Mouse (Mus musculus): ENCODE results near the gene Tmed9. TPM values are rescaled to one million over a fixed set of nuclear protein-coding genes. Genes with fewer than 3 reads are reported as not detected.
"Not testable (repeated sequence)": the region's sequence is repeated elsewhere in the genome, so short reads cannot be mapped to it uniquely, and the experiment has no call there.

Tmed9 gene
- total RNA-seq, 2 experiments from 2014 or later, result 117 to 123 TPM

DNA sequence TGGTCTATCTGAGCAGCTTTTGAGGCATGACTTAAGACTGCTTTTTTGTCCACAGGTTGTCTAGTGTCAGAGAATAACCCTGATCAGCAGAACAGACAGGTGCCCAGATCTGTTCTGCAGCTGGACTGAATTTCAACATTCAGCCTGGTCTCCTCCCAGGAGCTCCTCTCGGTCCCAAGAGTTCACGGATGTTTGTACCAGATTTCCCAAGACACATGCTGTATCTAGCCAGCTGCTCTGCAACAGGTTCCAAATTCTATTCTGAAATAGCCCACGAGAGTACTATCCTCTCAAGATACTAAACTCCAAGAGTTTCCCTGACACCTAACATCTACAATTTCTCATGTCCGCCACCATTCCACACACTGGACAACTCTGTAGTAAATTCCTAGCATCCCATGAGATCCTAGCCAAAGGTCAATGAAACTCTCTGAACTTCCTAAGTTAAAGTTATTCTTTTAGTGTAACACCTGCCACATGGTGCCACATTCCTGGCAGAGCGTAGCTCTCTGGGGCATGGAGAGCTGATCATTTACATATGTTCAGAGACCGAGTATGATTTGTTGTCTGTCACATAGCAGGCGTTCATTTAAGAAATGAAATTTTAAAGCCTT is 10.2 kb upstream of the Tmed9 start:
- intact Hi-C loops (cut with DNase I), result no loop called here
- no peak for DNase-seq (ENCODE audit: low spot score in 2 of 2)

DNA sequence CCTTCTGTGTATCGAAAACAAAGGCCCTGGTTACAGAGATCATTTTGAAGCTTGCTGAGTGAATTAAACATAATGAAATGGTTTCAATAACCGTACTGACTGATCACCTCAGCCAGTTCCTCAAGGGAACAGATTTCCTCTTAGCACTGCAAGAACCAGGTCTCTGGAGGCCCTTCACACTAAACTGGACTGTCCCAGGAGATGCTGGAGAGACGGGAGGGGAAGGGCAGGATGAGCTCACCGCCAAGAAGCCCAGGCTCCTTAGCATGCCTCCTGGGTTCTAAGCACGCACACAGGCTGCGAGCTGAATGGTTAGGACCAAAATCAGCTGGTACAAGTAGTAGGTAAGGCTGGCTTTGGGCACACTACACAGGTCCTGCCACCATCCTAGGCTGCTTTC is 6.5 kb upstream of the Tmed9 start:
- intact Hi-C loops (cut with DNase I), result no loop called here
- no peak for DNase-seq (ENCODE audit: low spot score in 2 of 2)

DNA sequence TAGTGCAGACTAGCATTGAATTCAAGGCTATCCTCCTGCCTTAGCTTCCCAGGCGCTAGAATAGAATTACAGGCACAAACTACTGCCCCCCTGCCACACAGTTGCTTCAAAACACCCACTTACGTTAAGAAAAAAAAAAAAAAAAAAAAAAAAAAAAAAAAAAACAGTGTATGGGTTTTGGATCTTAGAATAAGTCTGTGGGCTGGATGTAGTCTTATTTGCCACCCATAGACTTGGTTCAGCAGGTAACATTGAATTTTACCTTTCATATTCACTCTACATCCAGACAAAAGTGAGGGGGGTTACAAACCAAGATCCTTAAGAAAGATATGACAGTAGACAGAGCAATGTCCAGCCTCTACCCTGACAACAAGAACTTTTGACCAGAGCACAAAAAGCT is 5.6 kb upstream of the Tmed9 start:
- intact Hi-C loops (cut with DNase I), result no loop called here
- no peak for DNase-seq (ENCODE audit: low spot score in 2 of 2)

DNA sequence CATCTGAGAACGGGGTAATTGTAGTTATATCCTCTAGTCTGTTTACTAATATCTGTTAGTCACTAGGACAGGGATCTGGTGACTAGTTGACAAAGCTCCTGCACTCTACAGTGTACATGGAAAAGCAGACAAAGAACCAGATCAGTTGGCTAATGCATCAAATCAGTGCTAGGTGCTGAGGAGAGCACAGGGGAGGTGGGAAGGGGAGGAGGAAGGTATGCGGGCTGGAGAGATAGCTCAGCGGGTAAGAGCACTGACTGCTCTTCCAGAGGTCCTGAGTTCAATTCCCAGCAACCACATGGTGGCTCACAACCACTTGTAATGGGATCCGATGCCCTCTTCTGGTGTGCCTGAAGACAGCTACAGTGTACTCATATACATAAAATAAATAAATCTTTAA is 5.0 kb upstream of the Tmed9 start:
- intact Hi-C loops (cut with DNase I); DNase-seq (ENCODE audit: low spot score in 2 of 2): not testable (repeated sequence)

DNA sequence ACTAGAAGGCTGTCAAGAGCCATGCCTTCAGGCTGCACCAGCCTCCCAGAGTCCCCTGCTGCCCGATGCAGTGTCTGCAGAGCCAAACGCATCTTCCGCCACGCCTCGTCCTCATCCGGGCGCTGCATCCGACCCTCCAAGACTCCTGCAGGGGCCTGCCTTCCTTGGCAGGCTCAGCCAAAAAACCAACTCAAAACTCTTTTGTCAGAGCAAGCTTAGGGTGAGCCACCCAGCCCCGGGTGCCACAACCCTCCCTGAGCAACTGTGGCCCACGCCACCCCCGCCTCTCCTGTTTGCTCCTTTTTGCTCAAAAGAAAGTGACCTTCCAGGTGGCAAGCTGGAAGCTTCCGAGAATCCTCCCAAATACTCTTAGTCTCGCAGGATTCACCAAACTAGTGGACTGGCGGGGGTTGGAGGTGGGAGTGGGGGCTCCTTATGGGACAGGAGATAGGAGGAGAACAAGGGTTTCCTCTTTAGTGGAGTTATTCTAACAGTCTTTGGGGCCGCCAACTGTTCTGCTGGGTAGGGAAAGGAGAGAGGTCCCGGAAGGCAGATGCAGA is 3.7 kb upstream of the Tmed9 start:
- intact Hi-C loops (cut with DNase I), result no loop called here
- DNase-seq (ENCODE audit: low spot score in 2 of 2), result peak in 1 of 2 experiments; percentile 45

DNA sequence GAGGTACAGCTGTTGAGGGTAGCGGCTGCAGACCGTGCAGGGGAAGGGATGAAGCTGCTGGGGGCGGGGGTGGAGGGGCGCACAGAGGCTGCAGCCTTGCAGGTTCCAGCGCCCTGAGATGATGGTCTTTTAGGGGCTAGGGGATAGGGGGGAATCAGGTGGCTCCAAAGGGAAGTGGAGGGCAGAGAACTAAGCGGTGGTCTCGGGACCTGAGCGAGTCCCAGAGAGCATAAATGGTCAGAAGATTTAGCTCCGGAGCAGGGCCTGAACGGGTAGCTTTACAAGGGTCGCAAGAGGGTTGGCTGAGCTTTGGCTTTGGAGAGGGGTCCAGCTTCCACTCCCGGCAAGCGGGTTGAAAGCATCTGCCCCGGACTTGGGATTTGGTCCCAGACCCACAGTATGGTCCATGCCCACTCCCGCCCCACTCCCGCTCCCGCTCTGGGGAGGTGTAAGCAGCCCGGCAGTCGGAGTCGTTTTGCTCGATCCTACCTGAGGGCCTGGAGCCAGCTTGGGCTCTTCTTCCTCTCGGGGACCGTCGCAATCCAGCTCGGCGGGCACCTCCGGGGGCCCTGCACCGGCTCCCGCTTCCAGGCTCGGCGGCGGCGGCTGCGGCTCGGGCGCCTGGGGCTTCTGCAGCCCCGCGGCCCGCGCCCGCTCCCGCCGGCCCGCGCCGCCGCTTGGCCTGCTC is 3.1 kb upstream of the Tmed9 start:
- intact Hi-C loops (cut with DNase I), result no loop called here
- DNase-seq (ENCODE audit: low spot score in 2 of 2), result peak; percentile 26 to 37

DNA sequence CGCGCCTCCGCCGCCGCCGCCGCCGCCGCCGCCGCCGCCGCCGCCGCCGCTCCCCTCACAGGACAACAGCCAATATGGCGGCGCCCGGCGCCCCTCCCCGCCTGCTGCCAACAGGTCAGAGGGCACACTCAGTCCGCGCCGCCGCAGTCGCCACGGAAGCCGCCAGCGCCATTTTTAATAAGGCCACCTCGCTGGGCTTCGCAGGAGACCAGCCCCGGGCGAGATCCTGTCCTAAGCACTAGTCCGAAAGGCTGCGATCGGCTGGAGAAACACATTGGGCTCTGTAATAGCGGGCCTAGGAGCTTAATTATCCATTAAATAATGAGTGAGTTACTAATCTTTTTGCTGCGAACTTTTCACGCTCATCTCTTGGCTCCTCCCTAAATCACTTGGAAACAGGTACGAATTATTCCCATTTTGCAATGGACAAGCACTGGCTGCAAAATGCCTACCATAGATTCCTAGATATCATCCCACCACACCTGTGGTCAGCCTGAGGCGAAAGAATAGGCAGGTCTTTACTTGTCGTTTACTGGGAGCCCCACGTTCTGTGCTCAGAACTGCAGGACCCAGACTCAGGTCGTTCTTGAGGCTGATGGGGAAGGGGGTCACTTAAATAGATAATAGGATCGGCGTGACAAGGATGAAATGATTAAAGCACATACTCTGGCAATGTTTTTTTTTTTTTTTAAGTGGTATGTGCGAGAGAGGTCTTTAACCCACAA is 2.3 kb upstream of the Tmed9 start, which contains the start of gene Fam193b:
TSS of gene Fam193b (minus strand) at position 94 of the 725 bp plus-strand sequence.
- intact Hi-C loops (cut with DNase I), result no loop called here

DNA sequence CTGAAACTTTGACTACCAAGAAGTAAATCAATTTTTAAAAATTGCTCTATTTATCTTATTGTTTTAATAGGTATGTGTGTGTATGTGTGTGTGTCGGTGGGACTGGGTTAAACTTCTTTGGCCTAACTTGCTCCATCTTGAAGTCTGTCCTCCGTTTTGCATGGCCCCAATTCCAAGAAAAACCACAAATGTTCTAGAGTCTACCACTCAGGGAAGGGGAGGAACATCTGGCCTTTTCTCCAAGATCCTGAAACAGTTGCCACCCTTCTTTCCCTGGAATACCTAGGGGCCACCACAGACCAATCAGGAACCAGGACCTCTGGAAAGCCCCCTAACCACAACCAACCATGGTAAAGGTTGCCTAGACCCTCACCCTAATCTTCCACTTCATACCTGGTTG is 1.6 kb upstream of the Tmed9 start:
- no peak for DNase-seq (ENCODE audit: low spot score in 2 of 2)
- intact Hi-C loops (cut with DNase I), result no loop called here

More for the DNA sequence above, 2.3 kb upstream of the Tmed9 start, which contains the start of gene Fam193b:
- peak; percentile 94 to 95 for DNase-seq (ENCODE audit: low spot score in 2 of 2)

DNA sequence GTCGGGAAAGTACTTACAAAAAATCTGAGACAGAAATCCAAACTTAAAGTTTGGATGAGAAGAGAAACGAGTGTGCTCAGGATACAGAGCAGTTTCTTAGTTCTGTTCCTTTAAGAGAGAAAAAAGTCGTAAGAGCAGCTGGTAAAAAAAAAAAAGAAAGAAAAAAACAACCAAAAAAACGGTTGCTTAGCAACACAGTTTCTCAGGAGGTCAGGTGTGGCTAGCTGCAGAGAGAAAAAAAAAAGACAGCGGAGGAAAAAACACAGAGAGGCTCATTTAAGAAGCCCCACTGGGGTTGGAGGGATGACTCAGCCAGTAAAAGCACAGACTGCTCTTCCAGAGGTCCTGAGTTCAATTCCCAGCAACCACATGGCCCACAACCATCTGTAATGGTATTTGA is 789 bp downstream of the Tmed9 start:
- peak in 1 of 2 experiments; percentile 45 for DNase-seq (ENCODE audit: low spot score in 2 of 2)
- intact Hi-C loops (cut with DNase I), result no loop called here

DNA sequence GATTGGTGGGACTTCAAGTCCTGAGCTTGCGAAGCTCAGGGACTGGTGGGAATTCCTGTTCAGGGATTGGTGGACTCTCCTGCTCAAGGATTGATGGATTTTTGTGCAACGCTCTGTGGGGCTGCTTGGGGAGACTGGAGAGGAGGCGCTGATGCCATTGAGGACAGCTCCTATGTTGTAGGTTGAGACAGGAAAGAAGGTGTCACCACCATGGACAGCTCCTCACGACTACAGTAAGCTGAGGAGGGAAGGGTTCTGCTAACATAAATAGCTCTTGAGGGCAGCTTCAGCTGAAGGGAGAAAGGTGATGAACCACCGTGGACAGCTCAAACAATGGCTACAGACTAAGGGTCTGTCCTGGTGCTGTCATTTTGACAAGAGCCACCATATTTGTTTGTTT is 2.4 kb downstream of the Tmed9 start:
- intact Hi-C loops (cut with DNase I), result no loop called here

DNA sequence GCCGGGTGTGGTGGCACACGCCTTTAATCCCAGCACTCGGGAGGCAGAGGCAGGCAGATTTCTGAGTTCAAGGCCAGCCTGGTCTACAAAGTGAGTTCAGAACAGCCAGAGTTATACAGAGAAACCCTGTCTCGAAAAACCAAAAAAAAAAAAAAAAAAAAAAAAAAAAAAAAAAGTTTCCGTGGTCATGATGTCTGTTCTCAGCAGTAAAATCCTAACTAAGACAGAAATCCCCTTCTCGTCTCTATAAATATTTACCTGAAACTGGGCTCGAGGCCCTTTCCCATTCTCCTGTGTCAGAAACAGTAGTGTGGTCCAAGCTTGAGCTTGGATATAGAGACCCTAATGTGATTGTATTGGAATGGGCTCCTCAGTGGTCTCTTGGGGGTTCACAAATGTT is 3.3 kb downstream of the Tmed9 start:
- DNase-seq (ENCODE audit: low spot score in 2 of 2); intact Hi-C loops (cut with DNase I): not testable (repeated sequence)

More for the DNA sequence above, 2.4 kb downstream of the Tmed9 start:
- DNase-seq (ENCODE audit: low spot score in 2 of 2), result no peak

DNA sequence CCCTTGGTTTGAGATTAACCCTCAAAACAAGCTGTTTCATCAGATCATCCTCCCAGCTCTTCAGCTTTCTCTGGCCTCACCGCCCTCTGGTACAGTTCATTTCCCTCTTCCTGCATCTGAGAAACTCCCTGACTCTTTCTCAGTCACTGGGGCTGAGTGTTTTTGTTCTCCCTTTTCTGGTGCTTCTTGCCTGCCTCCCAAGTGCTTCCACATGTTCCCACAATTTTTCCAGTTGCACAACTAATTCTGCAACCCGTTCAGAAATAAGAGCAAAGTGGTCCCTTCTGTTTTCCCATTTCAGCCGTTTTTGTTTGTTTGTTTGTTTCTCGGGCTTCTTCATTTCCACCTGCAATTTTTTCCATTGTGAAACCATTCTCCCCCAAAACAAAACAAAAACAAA is 4.6 kb downstream of the Tmed9 start:
- no peak for DNase-seq (ENCODE audit: low spot score in 2 of 2)
- intact Hi-C loops (cut with DNase I), result no loop called here

DNA sequence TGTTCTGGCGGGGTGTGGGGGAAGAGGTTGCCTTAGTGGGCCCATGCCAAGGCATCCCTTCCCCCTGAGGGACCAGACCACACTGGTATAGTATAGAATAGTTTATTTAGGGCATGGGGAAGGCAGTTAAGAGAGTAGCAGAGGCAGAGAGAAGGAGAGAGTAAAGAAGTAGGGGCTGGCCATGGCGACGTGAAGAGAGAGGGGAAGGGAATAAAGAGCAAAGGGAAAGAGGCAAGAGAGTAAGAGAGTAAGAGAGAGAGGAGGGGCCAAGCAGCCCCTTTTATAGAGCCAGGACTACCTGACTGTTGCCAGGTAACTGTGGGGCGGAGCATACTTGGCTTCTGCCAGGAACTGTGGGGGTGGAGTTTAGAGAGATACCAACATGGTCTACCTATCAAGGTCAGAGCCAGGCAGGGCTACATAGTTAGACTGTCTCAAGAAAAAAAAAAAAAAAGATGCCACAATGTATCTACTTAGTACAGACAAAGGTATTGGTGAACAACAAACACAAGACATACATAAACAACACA is 18.5 kb downstream of the Tmed9 start:
- intact Hi-C loops (cut with DNase I), result no loop called here
- no peak for DNase-seq (ENCODE audit: low spot score in 2 of 2)

DNA sequence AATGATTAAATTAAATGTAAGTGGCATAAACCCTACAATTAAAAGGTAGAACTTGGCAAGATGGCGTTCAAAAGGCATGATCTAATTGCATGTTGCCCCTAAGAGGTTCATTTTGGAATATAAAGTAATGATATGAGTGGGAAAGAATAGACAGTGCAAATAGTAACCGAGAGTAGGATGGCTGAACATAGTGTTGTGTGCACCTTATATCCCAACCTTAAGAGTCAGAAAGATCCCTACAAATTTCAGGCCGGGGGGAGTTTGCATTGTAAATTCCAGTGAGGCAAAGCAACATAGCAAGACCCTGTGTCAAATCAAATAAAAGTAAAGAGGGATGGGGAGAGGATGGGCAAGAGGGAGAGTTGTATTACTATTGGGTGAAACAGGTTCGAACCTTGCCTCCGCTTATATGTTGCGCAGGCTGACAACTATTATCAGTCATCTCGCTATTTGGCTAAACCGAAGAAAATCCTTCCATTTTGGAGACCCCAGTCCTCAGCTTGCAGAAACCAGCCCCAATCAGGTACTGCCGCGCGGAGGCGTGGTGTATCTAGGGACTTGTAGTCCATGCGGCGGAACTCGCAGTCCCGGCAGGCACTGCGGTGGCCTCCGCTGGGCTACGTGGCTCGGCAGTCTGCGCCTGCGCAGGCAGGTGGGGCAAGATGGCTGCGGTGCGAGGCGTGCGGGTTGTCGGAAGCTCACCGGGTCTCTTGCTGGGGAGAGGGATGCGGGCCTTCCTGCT is 19.2 kb downstream of the Tmed9 start:
- intact Hi-C loops (cut with DNase I), result no loop called here

DNA sequence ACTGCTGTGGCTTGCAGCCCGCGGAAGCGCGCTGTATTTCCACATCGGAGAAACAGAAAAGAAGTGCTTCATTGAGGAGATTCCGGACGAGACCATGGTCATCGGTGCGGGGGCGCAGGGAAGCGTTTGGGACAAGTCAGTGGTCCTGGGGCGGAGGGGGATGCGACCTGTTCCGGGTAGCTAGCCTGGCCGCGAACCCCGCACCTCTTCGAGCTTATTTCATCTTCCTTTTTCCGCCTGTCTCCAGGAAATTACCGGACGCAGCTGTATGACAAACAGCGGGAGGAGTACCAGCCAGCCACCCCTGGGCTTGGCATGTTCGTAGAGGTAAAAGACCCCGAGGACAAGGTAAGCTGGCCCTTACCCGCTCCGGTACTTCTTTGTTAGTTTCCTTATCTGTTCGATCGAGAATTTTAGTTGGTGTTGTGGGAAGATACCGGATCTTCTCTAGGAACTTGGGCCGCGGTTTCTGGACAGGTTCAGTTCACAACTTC is 19.8 kb downstream of the Tmed9 start:
- intact Hi-C loops (cut with DNase I), result no loop called here
- DNase-seq (ENCODE audit: low spot score in 2 of 2), result no peak

More for the DNA sequence above, 19.2 kb downstream of the Tmed9 start:
- DNase-seq (ENCODE audit: low spot score in 2 of 2), result peak; percentile 97 to 98

DNA sequence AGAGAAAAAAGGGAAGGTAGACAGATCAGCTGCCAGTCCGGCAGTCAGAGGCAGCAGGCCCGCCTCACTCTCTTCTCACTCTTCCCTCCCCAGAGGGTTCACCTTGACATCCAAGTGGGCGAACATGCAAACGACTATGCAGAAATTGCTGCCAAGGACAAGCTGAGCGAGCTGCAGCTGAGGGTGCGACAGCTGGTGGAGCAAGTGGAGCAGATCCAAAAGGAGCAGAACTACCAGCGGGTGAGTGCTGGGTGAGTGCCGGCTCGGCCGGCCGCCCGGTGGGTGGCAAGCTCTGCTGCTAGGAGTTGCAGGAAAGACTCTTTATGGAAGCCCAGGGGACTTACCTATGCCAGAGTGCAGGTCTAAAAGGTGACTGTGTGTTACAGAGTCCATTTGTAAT is 21.8 kb downstream of the Tmed9 start:
- peak; percentile 62 to 76 for DNase-seq (ENCODE audit: low spot score in 2 of 2)
- intact Hi-C loops (cut with DNase I), result no loop called here

DNA sequence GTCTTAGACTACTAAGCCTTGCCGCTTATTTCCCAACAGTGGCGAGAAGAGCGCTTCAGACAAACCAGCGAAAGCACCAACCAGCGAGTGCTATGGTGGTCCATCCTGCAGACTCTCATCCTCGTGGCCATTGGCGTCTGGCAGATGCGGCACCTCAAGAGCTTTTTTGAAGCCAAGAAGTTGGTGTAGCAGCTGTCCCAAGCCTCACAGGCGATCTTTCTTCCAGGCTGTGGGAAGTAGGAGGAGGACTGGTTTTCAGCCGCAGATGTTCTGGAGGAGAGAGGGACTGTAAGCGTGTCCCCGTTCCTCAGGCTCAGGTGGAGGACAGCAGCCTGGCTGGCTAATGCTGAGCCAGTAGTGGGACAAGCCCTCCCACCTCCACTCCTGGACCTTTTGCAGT is 23.3 kb downstream of the Tmed9 start:
- DNase-seq (ENCODE audit: low spot score in 2 of 2), result no peak
- intact Hi-C loops (cut with DNase I), result no loop called here

DNA sequence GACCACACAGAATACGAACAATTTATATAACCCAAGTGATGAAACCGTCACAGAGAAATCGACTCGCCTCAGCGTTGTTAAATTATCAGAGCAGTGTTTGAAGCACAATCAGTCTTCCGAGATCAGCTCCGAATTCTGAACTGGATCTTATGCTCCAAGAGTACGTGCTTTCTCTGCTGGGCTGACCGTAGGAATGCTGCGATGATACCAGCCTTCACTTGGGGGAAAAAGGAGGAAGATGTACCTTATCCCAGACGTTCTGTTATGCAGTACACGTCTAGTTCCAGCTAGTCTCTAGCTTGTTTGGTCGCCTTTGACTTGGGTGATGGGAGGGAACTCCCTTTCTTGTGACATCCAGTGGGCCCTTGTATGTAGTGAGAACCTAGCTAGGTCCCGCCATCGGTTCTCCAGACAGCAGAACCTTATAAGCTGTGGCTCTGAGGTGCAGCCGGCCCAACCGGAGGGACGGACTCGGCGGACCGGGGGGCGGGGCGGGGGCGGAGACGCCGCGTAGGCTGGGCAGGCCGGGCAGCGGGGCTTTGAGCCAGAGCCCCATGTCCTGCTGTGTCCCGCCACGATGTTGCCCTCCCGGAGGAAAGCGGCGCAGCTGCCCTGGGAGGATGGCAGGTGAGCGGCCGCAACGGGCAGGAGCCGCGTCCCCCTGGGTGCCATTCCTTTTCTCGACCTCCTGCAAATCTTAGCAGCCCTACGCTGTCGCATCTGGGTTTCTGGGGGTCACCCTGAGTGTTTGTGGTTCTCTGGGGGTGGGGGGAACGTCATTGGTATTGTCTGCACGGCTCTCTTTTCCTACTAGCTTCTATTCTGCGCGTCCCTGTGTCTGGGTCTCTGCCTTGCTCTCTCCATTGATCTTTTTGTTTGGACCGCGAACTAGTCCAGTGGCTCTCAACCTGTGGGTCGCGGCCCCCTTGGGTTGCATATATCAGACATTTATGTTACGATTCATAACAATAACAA is 26.3 kb downstream of the Tmed9 start, which contains the start of gene B4galt7:
TSS of gene B4galt7 (plus strand) at position 331 of the 975 bp plus-strand sequence.
- DNase-seq (ENCODE audit: low spot score in 2 of 2), result peak; percentile 79 to 83
- intact Hi-C loops (cut with DNase I), result loop anchor here (2.0 kb wide), 1 partner anchor 35 kb away; the partner anchor contains the start of gene Ddx46

All from left cerebral cortex, postnatal 14 days (tissue).